13 mouse cellular contexts compared by ENCODE assay signal in genomic region chr12:78971649-78972048, GRCm38 (mm10). TPM values are rescaled to one million over a fixed set of nuclear protein-coding genes. Genes with fewer than 3 reads are reported as not detected.
DNase-seq lines count a peak whose midpoint lies in the region; ATAC-seq and TF ChIP-seq lines count a peak whose summit lies in the region.
"Had no signal": no experiment of that assay in that cellular context is flagged by ENCODE, and none has a peak within 500 bp of the region (broad histone marks: within the 10 kb centered on the region; RNA-seq: fewer than 3 reads in every experiment).

No protein-coding gene starts in this region.

- no peaks in the 10 kb centered on the region for H3K27me3 ChIP-seq in heart, embryonic 12.5 days (replicated peaks)
- no peaks in the 10 kb centered on the region for H3K27me3 ChIP-seq in midbrain, postnatal 0 days (ENCODE audit: insufficient read depth, low read length)
- H3K27me3 ChIP-seq: hindbrain, embryonic 15.5 days; liver, embryonic 12.5 days had no signal

- no peaks in the 10 kb centered on the region for H3K36me3 ChIP-seq in heart, embryonic 12.5 days
- peaks cover 45% of the 10 kb centered on the region for H3K36me3 ChIP-seq in midbrain, postnatal 0 days (ENCODE audit: insufficient read depth, low read length)
- H3K36me3 ChIP-seq: liver, embryonic 12.5 days had no signal

- peak; percentile 57 to 71 for DNase-seq in heart, adult 18-20 months
- peak; percentile 66 for DNase-seq in adrenal gland, adult 2 months
- DNase-seq in cerebellum, adult 8-10 months: peak; percentile 60
- peak; percentile 42 to 54 for DNase-seq in heart, postnatal 10 days
- DNase-seq in thymus, adult 18-20 months: no peak
- DNase-seq in lung, postnatal 36 days: no peak
- DNase-seq in midbrain, postnatal 0 days (ENCODE audit: low spot score): no peak
- DNase-seq: lung, postnatal 14 days; thymus, postnatal 25 days had no signal

- H3K4me3 ChIP-seq in heart, embryonic 12.5 days: no peak overlapping the region
- no peak overlapping the region for H3K4me3 ChIP-seq in midbrain, postnatal 0 days (ENCODE audit: low read depth, low read length)
- H3K4me3 ChIP-seq: hindbrain, embryonic 15.5 days; liver, embryonic 12.5 days had no signal

- TF ChIP-seq CTCF in midbrain, postnatal 0 days (IDR thresholded peaks at IDR 0.05): no peak

- intact Hi-C loops in heart, postnatal 10 days (cut with DNase I): no loop called here

- no peaks in the 10 kb centered on the region for H3K9me3 ChIP-seq in heart, embryonic 12.5 days (replicated peaks)
- no peaks in the 10 kb centered on the region for H3K9me3 ChIP-seq in midbrain, postnatal 0 days (ENCODE audit: low read length)
- H3K9me3 ChIP-seq: hindbrain, embryonic 15.5 days; liver, embryonic 12.5 days had no signal

- H3K4me2 ChIP-seq in heart, embryonic 12.5 days: no peak overlapping the region
- H3K4me2 ChIP-seq in midbrain, postnatal 0 days (ENCODE audit: low read depth, low read length, poor library complexity, severe bottlenecking): no peak overlapping the region
- H3K4me2 ChIP-seq: hindbrain, embryonic 15.5 days; liver, embryonic 12.5 days had no signal

- no peak overlapping the region for H3K27ac ChIP-seq in heart, embryonic 12.5 days (ENCODE audit: poor library complexity, severe bottlenecking)
- H3K27ac ChIP-seq in midbrain, postnatal 0 days (ENCODE audit: low read depth, low read length): no peak overlapping the region
- H3K27ac ChIP-seq: hindbrain, embryonic 15.5 days; liver, embryonic 12.5 days had no signal

- no peak overlapping the region for H3K9ac ChIP-seq in heart, embryonic 12.5 days
- H3K9ac ChIP-seq in midbrain, postnatal 0 days (replicated peaks; ENCODE audit: low read length, poor library complexity, severe bottlenecking): no peak overlapping the region
- H3K9ac ChIP-seq: hindbrain, embryonic 15.5 days; liver, embryonic 12.5 days had no signal

- ATAC-seq in heart, embryonic 12.5 days (ENCODE audit: insufficient number of reproducible peaks, low FRiP score): no peak
- ATAC-seq in midbrain, postnatal 0 days (ENCODE audit: low FRiP score): no peak
- ATAC-seq: liver, embryonic 12.5 days had no signal

- H3K4me1 ChIP-seq in heart, embryonic 12.5 days (replicated peaks): no peaks in the 10 kb centered on the region
- no peaks in the 10 kb centered on the region for H3K4me1 ChIP-seq in midbrain, postnatal 0 days (ENCODE audit: insufficient read depth, low read length)
- H3K4me1 ChIP-seq: liver, embryonic 12.5 days had no signal

- 63% methylated on average over 2 of the region's 2 CpGs for WGBS in heart, embryonic 12.5 days
- 49% methylated on average over 2 of the region's 2 CpGs for WGBS in midbrain, postnatal 0 days

RNA-seq across cellular contexts. Expression of gene Tmem229b, which starts 35.8 kb away (rescaled TPM):
- total RNA-seq in heart, adult 18-20 months (2021): 1 to 10 TPM; 3.6 to 4.3 TPM
- 2.9 and 3.4 TPM in 2 replicates for polyA plus RNA-seq in heart, embryonic 12.5 days (2016; fragmentation: Nextera tagmentation; extraction: Ambion mirVana)
- total RNA-seq in adrenal gland, adult 2 months (2021): 10 to 100 TPM in 1 of 2 experiments, 1 to 10 TPM in 1; 5.8 to 11.3 TPM
- polyA plus RNA-seq in adrenal gland, adult 2 months (2012; rRNA removed): 9.2 and 9.3 TPM in 2 replicates
- 1 to 10 TPM; 3.4 to 6.7 TPM for total RNA-seq in heart, postnatal 10 days (2021)
- 214 and 215 TPM in 2 replicates for total RNA-seq in midbrain, postnatal 0 days (2014; rRNA removed)
- 63.2 and 65.9 TPM in 2 replicates for polyA plus RNA-seq in midbrain, postnatal 0 days (2015; fragmentation: Nextera tagmentation; extraction: Ambion mirVana)

RNA-seq across cellular contexts. Expression of gene Plekhh1, which starts 57.3 kb away (rescaled TPM):
- 1 to 10 TPM; 1.2 to 2.5 TPM for total RNA-seq in heart, adult 18-20 months (2021)
- polyA plus RNA-seq in heart, embryonic 12.5 days (2016; fragmentation: Nextera tagmentation; extraction: Ambion mirVana): 5.3 and 5.8 TPM in 2 replicates
- total RNA-seq in adrenal gland, adult 2 months (2021): 1 to 10 TPM; 1.8 to 2.2 TPM
- polyA plus RNA-seq in adrenal gland, adult 2 months (2012; rRNA removed): 1.4 and 2.1 TPM in 2 replicates
- total RNA-seq in heart, postnatal 10 days (2021): 10 to 100 TPM in 1 of 2 experiments, 1 to 10 TPM in 1; 6.7 to 19.2 TPM
- 5.4 and 6.1 TPM in 2 replicates for total RNA-seq in midbrain, postnatal 0 days (2014; rRNA removed)
- 1.00 and 1.1 TPM in 2 replicates for polyA plus RNA-seq in midbrain, postnatal 0 days (2015; fragmentation: Nextera tagmentation; extraction: Ambion mirVana)
- total RNA-seq: monocyte, adult 5-6 weeks had no signal

Comparison
In these comparisons a context has a peak if more than half of its experiments do, and no peak if none do; other contexts are left out.
1. DNase-seq: peak in heart, adult 18-20 months (2 of 2), adrenal gland, adult 2 months (single experiment), cerebellum, adult 8-10 months (single experiment) and heart, postnatal 10 days (2 of 2); none in thymus, adult 18-20 months (0 of 2), lung, postnatal 36 days (single experiment) and midbrain, postnatal 0 days (single experiment).
2. RNA of gene Tmem229b, which starts 35.8 kb away (total RNA-seq): 214 to 215 TPM in midbrain, postnatal 0 days; 5.8 to 11.3 TPM in adrenal gland, adult 2 months, 3.4 to 6.7 TPM in heart, postnatal 10 days and 3.6 to 4.3 TPM in heart, adult 18-20 months; every median in the first group is over 10 times any median in the second.